Mouse (Mus musculus): ENCODE measurements around the gene Scd2. TPM values are rescaled to one million over a fixed set of nuclear protein-coding genes. Genes with fewer than 3 reads are reported as not detected.
"Not testable (repeated sequence)": the region's sequence is repeated elsewhere in the genome, so short reads cannot be mapped to it uniquely, and the experiment has no call there.

Scd2 gene
- polyA plus RNA-seq, 1 experiment from 2014 or later: 324 TPM

GRCm38 (mm10) chr19:44329566-44329965 is 36.1 kb downstream of the Scd2 start:
- H3K27ac ChIP-seq (replicated peaks): no peak overlapping the region
- peaks cover 9% of the 10 kb centered on the region for H3K4me1 ChIP-seq
- no peak for DNase-seq (ENCODE audit: low spot score)
- peaks cover 5% of the 10 kb centered on the region; the same call in 1 of the 2 replicates for H3K9me3 ChIP-seq
- WGBS: 98% methylated on average over 2 of the region's 2 CpGs
- H3K4me3 ChIP-seq: no peak overlapping the region
- no peaks in the 10 kb centered on the region; the same call in 1 of the 2 replicates for H3K27me3 ChIP-seq (replicated peaks; ENCODE audit: low read depth, poor library complexity, severe bottlenecking)
- H3K36me3 ChIP-seq (replicated peaks): no peaks in the 10 kb centered on the region

GRCm38 (mm10) chr19:44331128-44331527 is 37.7 kb downstream of the Scd2 start:
- peaks cover 14% of the 10 kb centered on the region for H3K4me1 ChIP-seq
- not testable (repeated sequence) for H3K27me3 ChIP-seq (replicated peaks; ENCODE audit: low read depth, poor library complexity, severe bottlenecking); H3K27ac ChIP-seq (replicated peaks); H3K36me3 ChIP-seq (replicated peaks); H3K9me3 ChIP-seq; DNase-seq (ENCODE audit: low spot score); H3K4me3 ChIP-seq
- WGBS: 85% methylated on average over 1 of the region's 1 CpGs

- Histone ChIP-seq H3K4me3 (no peak overlapping the region), H3K4me1 (peaks cover 14% of the 10 kb centered on the region), H3K9me3 (no peaks in the 10 kb centered on the region), H3K36me3 (replicated peaks) (no peaks in the 10 kb centered on the region), H3K27ac (replicated peaks) (no peak overlapping the region), H3K27me3 (replicated peaks; ENCODE audit: low read depth, poor library complexity, severe bottlenecking) (no peaks in the 10 kb centered on the region; the same call in 1 of the 2 replicates)
- 79% methylated on average over 5 of the region's 5 CpGs for WGBS
- no peak for DNase-seq (ENCODE audit: low spot score)
These were observed 38.4 kb downstream of the Scd2 start for GRCm38 (mm10) chr19:44331911-44332310.

DNA sequence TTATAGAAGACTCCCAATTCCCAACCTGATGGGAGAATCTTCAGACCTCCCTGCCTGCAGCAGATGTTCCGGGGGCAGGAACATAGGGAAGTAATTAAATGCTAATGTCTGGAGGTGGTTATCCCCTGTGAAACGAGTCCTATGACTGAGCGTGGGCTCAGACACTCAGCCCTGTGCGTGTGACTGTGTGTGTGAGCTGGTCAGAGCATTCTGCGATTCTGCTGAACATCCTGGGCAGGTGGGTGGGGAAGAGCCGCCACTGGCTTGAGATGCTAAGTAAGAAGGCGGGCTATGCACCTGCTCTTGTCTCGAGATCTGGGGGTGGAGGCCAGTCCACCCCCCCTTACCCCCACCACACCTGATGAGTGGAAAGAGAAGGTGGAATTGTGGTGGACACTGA is 38.9 kb downstream of the Scd2 start:
- H3K9me3 ChIP-seq: no peaks in the 10 kb centered on the region
- peak; percentile 13 for DNase-seq (ENCODE audit: low spot score)
- no peaks in the 10 kb centered on the region; the same call in 1 of the 2 replicates for H3K27me3 ChIP-seq (replicated peaks; ENCODE audit: low read depth, poor library complexity, severe bottlenecking)
- no peak overlapping the region for H3K27ac ChIP-seq (replicated peaks)
- peaks cover 14% of the 10 kb centered on the region for H3K4me1 ChIP-seq
- 66% methylated on average over 8 of the region's 8 CpGs for WGBS
- H3K36me3 ChIP-seq (replicated peaks): no peaks in the 10 kb centered on the region
- H3K4me3 ChIP-seq: no peak overlapping the region

- Histone ChIP-seq H3K9me3 (no peaks in the 10 kb centered on the region), H3K36me3 (replicated peaks) (no peaks in the 10 kb centered on the region), H3K4me3 (no peak within 1 kb of the TSS), H3K27me3 (replicated peaks; ENCODE audit: low read depth, poor library complexity, severe bottlenecking) (no peaks in the 10 kb centered on the region; the same call in 1 of the 2 replicates), H3K4me1 (peaks cover 14% of the 10 kb centered on the region), H3K27ac (replicated peaks) (no peak within 1 kb of the TSS)
- WGBS: 91% methylated on average over 10 of the region's 10 CpGs
- DNase-seq (ENCODE audit: low spot score): peak; percentile 6
These were observed 39.6 kb downstream of the Scd2 start, which contains the start of gene Scd4 for GRCm38 (mm10) chr19:44332833-44333623. TSS of gene Scd4 (plus strand) at chr19:44333092.

DNA sequence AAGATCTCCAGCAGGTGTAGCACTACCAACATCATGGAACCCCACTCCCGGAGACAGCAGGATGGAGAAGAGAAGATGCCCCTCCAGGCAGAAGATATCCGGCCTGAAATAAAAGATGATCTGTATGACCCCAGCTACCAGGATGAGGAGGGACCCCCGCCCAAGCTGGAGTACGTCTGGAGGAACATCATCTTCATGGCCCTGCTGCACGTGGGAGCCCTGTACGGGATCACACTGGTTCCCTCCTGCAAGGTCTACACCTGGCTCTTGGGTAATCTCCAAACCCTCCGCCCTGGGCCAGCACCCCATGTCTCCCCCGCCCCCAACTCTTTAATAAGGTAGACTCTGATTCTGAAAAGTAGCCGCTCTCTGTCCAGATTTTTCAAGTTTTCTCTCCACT is 40.5 kb downstream of the Scd2 start:
- no peak overlapping the region for H3K27ac ChIP-seq (replicated peaks)
- no peak overlapping the region for H3K4me3 ChIP-seq
- peaks cover 14% of the 10 kb centered on the region for H3K4me1 ChIP-seq
- no peaks in the 10 kb centered on the region for H3K9me3 ChIP-seq
- 86% methylated on average over 9 of the region's 9 CpGs for WGBS
- no peaks in the 10 kb centered on the region for H3K36me3 ChIP-seq (replicated peaks)
- H3K27me3 ChIP-seq (replicated peaks; ENCODE audit: low read depth, poor library complexity, severe bottlenecking): no peaks in the 10 kb centered on the region; the same call in 1 of the 2 replicates
- no peak for DNase-seq (ENCODE audit: low spot score)

GRCm38 (mm10) chr19:44335876-44336662 is 42.6 kb downstream of the Scd2 start:
- WGBS: 84% methylated on average over 6 of the region's 6 CpGs

DNA sequence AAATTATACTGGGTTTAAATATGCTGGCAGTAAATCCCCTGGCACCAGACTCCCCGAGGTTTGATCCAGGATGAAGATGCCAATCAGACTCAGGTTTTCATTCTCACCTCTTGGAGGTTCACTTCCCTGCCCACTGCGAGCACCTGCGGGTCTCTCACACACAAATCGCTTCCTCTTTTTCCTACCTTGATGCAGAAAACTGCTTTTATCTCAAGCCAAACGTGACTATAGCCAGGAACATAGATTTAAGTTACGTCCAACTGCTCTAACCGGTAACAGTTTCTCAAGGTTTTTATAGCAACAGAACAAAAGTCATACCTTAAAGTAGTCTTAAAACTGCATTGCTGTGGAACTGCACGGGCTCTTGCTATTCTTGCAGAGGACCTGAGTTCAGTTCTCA is 56.2 kb downstream of the Scd2 start:
- H3K27me3 ChIP-seq (replicated peaks; ENCODE audit: low read depth, poor library complexity, severe bottlenecking): no peaks in the 10 kb centered on the region
- 88% methylated on average over 8 of the region's 8 CpGs for WGBS
- no peak for DNase-seq (ENCODE audit: low spot score)
- H3K4me3 ChIP-seq: no peak overlapping the region
- no peak overlapping the region for H3K27ac ChIP-seq (replicated peaks)
- no peaks in the 10 kb centered on the region for H3K36me3 ChIP-seq (replicated peaks)
- no peaks in the 10 kb centered on the region for H3K4me1 ChIP-seq
- 0 out of 2 replicates have a peak, but pooled peaks cover 3% of the 10 kb centered on the region for H3K9me3 ChIP-seq

More at GRCm38 (mm10) chr19:44335876-44336662, 42.6 kb downstream of the Scd2 start:
- DNase-seq (ENCODE audit: low spot score): no peak
- no peak overlapping the region for H3K27ac ChIP-seq (replicated peaks)
- peaks cover 14% of the 10 kb centered on the region for H3K4me1 ChIP-seq
- no peaks in the 10 kb centered on the region; the same call in 1 of the 2 replicates for H3K27me3 ChIP-seq (replicated peaks; ENCODE audit: low read depth, poor library complexity, severe bottlenecking)
- H3K36me3 ChIP-seq (replicated peaks): no peaks in the 10 kb centered on the region
- no peak overlapping the region for H3K4me3 ChIP-seq
- no peaks in the 10 kb centered on the region for H3K9me3 ChIP-seq

- 74% methylated on average over 7 of the region's 7 CpGs for WGBS
- no peaks in the 10 kb centered on the region for H3K4me1 ChIP-seq
- 0 out of 2 replicates have a peak, but pooled peaks cover 3% of the 10 kb centered on the region for H3K9me3 ChIP-seq
- H3K27ac ChIP-seq (replicated peaks): no peak overlapping the region
- H3K27me3 ChIP-seq (replicated peaks; ENCODE audit: low read depth, poor library complexity, severe bottlenecking): no peaks in the 10 kb centered on the region
- H3K4me3 ChIP-seq: no peak overlapping the region
- no peaks in the 10 kb centered on the region for H3K36me3 ChIP-seq (replicated peaks)
- no peak for DNase-seq (ENCODE audit: low spot score)
These were observed 58.3 kb downstream of the Scd2 start for GRCm38 (mm10) chr19:44351756-44352155.

Small RNA genes within 50 kb of the gene (microRNA-seq; reads per million reads assigned to microRNA genes)
- not detected for gene Mir5114

Other genes with a start within 250 kb of the Scd2 start
- gene Erlin1, start 223.9 kb upstream of the Scd2 start, polyA plus RNA-seq (2016; fragmentation: Nextera tagmentation; extraction: Ambion mirVana): 19.7 and 20.5 TPM in 2 replicates
- gene Chuk, start 186.2 kb upstream of the Scd2 start, polyA plus RNA-seq (2016; fragmentation: Nextera tagmentation; extraction: Ambion mirVana): 41.2 and 45.9 TPM in 2 replicates
- 41.1 and 45.4 TPM in 2 replicates for gene Cwf19l1, start 157.8 kb upstream of the Scd2 start, polyA plus RNA-seq (2016; fragmentation: Nextera tagmentation; extraction: Ambion mirVana)
- gene Bloc1s2, start 147.2 kb upstream of the Scd2 start, polyA plus RNA-seq (2016; fragmentation: Nextera tagmentation; extraction: Ambion mirVana): 98.1 and 99.3 TPM in 2 replicates
- 0.07 and 0.19 TPM in 2 replicates for gene Pkd2l1, start 101.2 kb upstream of the Scd2 start, polyA plus RNA-seq (2016; fragmentation: Nextera tagmentation; extraction: Ambion mirVana)
- gene Scd3, start 90.4 kb upstream of the Scd2 start, polyA plus RNA-seq (2016; fragmentation: Nextera tagmentation; extraction: Ambion mirVana): 0.48 and 0.64 TPM in 2 replicates
- 0.05 and 0.10 TPM in 2 replicates for gene Scd4, start 39.4 kb downstream of the Scd2 start, polyA plus RNA-seq (2016; fragmentation: Nextera tagmentation; extraction: Ambion mirVana)
- 15.3 and 17.9 TPM in 2 replicates for gene Scd1, start 114.2 kb downstream of the Scd2 start, polyA plus RNA-seq (2016; fragmentation: Nextera tagmentation; extraction: Ambion mirVana)
- gene Wnt8b, start 199.8 kb downstream of the Scd2 start, polyA plus RNA-seq (2016; fragmentation: Nextera tagmentation; extraction: Ambion mirVana): 0.56 and 2.1 TPM in 2 replicates

Data from embryonic facial prominence, embryonic 10.5 days (tissue).